Mouse (Mus musculus) G1E-ER4 (cell line): Measurements from ENCODE around the gene Prcc. TPM values are rescaled to one million over a fixed set of nuclear protein-coding genes. Genes with fewer than 3 reads are reported as not detected.

Experiments used
- GATA1 ChIP-seq: IDR thresholded peaks from one replicate; pipeline ENCODE4 v1.8.0; 2012; ENCODE audit warnings: low read length, inconsistent platforms
- polyA plus RNA-seq: library from polyadenylated mRNA; stranded (reverse); fragments of >175 nt; gene quantifications from 2 replicates; pipeline ENCODE4 v1.2.3, GENCODE M21; 2012

The Prcc gene
- 81.3 and 101 TPM in 2 replicates for polyA plus RNA-seq

- TF ChIP-seq GATA1, result no peak
These were observed at the start of gene Prcc for GRCm38 (mm10) chr3:87885281-87886003. Prcc (minus strand) TSS chr3:87885608.

- no peak for TF ChIP-seq GATA1
These were observed 49.8 kb upstream of the Prcc start for GRCm38 (mm10) chr3:87935201-87935600.

- no peak for TF ChIP-seq GATA1
These were observed 49.1 kb upstream of the Prcc start for GRCm38 (mm10) chr3:87934501-87934900.

GRCm38 (mm10) chr3:87934026-87934425 lies 48.6 kb upstream of the Prcc start:
- no peak for TF ChIP-seq GATA1

- TF ChIP-seq GATA1, result no peak
These were observed 44.8 kb upstream of the Prcc start, which contains the start of the genes Isg20l2 and Rrnad1 for GRCm38 (mm10) chr3:87930078-87930795. Isg20l2 (plus strand) TSS chr3:87930314. Rrnad1 (minus strand) TSS chr3:87930717.

- TF ChIP-seq GATA1, result no peak
These were observed 44.1 kb upstream of the Prcc start for GRCm38 (mm10) chr3:87929341-87930077.

GRCm38 (mm10) chr3:87927452-87927851 lies 42.0 kb upstream of the Prcc start:
- no peak for TF ChIP-seq GATA1

- no peak for TF ChIP-seq GATA1
These were observed 39.6 kb upstream of the Prcc start for GRCm38 (mm10) chr3:87924996-87925395.

- no peak for TF ChIP-seq GATA1
These were observed 35.0 kb upstream of the Prcc start for GRCm38 (mm10) chr3:87920270-87920943.

- TF ChIP-seq GATA1, result no peak
These were observed 34.1 kb upstream of the Prcc start, which contains the start of gene Mrpl24 for GRCm38 (mm10) chr3:87919336-87920108. Mrpl24 (plus strand) TSS chr3:87919506.

GRCm38 (mm10) chr3:87918551-87918950 lies 33.1 kb upstream of the Prcc start:
- TF ChIP-seq GATA1, result no peak

- no peak for TF ChIP-seq GATA1
These were observed 31.6 kb upstream of the Prcc start for GRCm38 (mm10) chr3:87916990-87917389.

- no peak for TF ChIP-seq GATA1
These were observed 28.5 kb upstream of the Prcc start for GRCm38 (mm10) chr3:87913891-87914290.

- TF ChIP-seq GATA1, result no peak
These were observed 28.1 kb upstream of the Prcc start for GRCm38 (mm10) chr3:87913491-87913890.
